Mouse (Mus musculus) liver, adult (tissue): ENCODE measurements around the gene Adam15.

Source experiments
- GATA4 ChIP-seq: IDR thresholded peaks from 2 replicates; pipeline ENCODE4 v1.6.1; 2014; ENCODE audit warnings: mild to moderate bottlenecking, low read length; ENCODE audit not compliant: insufficient replicate concordance

The Adam15 gene

DNA sequence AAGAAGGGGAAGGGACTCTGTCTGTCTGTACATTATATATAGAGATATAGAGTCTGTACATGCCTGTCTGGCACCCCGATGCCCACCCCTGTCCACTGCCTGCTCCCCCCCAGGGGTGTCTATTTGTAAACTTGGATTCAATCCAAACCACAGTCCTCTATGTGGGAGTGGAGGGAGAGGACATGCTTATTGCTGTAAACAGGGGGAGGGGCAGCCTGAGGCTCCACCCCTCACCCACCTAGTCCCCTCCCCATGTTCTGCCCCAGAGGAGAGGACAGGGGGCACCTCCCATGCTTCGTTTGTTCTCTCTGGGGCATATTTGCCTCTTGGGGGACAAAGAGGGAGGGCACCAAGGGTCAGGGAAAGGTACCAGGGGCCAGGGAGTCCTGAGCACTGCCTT, 35.0 kb downstream of the Adam15 start:
- no peak for TF ChIP-seq GATA4

GRCm38 (mm10) chr3:89314340-89314739, 35.5 kb downstream of the Adam15 start:
- TF ChIP-seq GATA4: no peak

GRCm38 (mm10) chr3:89308089-89308488, 41.7 kb downstream of the Adam15 start:
- TF ChIP-seq GATA4: no peak; the same call in 1 of the 2 replicates

DNA sequence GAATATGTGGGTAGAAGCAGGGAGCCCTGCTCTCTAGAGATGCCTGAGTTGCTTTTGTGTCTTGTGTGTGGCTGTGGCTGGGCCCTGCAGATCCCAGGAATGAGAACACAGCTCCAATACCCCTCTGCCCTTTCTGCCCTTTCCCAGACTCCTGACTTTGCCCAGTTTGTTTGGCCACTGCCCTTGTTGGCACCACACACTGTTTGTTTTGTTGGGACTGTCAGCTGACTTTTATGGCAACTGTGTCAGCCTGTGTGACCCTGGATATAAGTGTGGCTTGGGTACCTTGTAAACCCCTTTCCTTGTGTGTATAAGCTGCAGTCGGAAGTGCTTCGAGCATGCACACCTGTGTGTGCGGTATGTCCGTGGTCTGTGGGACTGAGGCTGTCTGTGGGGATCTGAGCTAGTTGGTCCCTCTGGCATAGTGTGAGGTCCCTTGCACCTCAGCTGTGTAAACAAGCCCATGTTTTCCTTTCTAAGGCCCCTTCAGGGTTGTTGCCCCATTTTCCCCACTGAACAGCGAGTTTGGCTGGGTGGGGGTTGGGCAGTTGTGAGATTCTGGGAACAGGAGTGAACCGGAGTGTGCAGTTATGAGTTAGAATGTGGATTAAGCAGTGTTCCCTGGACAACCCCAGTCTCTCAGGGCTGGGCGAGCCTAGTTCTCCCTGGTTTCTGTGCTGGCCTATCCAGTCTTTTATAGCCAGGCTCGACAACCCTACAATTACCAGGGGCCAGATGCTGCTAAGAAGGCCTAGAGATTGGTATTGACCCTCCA, 44.1 kb downstream of the Adam15 start:
- no peak for TF ChIP-seq GATA4

- TF ChIP-seq GATA4: no peak
These were observed 44.7 kb downstream of the Adam15 start for GRCm38 (mm10) chr3:89305105-89305504.

- TF ChIP-seq GATA4: no peak
These were observed 45.4 kb downstream of the Adam15 start for GRCm38 (mm10) chr3:89304440-89304839.

DNA sequence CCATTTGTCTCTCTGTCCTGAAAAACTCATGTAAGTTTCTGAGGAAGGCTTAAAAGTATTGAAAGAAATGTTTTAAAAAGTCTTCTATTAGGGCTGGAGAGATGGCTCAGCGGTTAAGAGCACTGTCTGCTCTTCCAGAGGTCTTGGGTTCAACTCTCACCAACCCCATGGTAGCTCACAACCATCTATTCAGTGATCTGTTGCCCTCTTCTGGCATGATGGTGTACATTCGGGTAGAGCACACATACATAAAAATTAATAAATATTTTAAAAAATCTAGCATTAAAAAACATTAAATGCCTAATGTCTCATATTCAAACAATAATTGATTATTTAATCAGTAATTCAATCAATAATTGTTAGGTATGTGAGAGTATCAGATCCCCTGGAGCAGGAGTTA, 49.3 kb downstream of the Adam15 start:
- no peak for TF ChIP-seq GATA4

GRCm38 (mm10) chr3:89300071-89300470, 49.7 kb downstream of the Adam15 start:
- TF ChIP-seq GATA4: peak; percentile 22; the same call in 1 of the 2 replicates

DNA sequence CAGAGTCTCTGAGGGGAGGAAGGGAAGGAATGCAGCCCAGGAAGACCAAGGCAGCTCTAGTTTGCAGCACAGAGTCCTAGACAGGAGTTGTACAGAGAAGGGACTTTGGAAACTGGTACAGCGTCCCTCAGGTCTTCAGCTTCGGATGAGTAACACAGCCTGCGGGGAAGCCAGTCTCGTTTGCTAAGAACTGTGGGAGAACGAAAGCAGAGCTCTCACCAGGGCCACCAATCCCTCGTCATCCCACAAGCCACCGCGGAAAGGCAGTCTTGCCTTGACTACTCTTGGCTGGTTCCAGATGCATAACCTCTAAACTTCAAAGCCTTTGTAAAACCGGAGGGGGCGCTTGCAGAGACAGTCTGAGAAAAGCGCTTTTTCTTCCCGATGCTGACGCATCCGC, 50.3 kb downstream of the Adam15 start:
- no peak for TF ChIP-seq GATA4

- no peak for TF ChIP-seq GATA4
These were observed 50.9 kb downstream of the Adam15 start for GRCm38 (mm10) chr3:89298908-89299307.

- TF ChIP-seq GATA4: peak; percentile 51; the same call in 1 of the 2 replicates
These were observed 52.9 kb downstream of the Adam15 start for GRCm38 (mm10) chr3:89296761-89297396.

DNA sequence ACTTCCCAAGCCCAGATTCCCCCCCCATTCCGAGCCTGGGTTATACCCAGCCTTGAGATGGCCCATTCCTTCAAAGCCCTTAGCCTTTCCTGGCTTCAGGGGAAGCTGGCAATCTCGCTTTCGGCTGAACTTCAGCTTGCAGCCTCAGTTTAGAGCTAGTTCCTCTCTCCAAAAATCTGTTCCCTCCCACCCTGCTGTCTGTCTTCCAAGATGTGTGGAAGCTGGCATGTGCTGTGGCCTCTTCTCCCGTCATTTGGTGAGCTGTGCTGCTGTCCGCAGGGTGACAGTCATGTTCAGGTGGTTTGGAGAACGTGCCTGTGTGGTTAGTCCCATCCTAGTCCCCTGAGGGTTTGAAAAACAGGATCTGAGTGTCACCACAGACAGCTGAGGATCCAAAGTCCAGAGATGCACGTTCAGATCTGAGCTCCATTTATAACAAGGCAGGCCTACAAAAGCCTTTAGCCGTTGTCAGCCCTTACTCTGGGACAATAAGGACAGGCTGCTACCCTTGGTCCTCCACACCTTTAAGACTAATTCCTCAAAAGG, 54.0 kb downstream of the Adam15 start:
- TF ChIP-seq GATA4: no peak

DNA sequence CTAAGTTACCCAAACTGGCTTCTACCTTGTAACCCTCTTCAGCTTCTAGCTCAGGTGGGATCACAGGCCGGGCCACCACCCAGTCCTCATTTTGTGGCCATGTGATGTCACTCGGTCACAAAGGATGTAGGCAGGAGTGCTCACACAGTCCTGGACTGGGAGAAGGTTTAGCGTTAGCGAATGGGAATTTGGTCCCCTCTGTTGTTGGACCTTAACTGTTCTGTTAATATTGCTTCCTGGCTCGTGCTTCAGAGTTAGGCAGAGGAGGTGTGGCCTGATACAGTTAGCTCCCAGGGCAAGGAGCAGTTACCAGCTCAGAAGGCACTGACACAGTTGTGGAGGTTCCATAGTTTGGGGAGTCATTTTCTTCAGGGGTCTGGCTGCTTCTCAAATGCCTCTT, 55.6 kb downstream of the Adam15 start:
- TF ChIP-seq GATA4: no peak

DNA sequence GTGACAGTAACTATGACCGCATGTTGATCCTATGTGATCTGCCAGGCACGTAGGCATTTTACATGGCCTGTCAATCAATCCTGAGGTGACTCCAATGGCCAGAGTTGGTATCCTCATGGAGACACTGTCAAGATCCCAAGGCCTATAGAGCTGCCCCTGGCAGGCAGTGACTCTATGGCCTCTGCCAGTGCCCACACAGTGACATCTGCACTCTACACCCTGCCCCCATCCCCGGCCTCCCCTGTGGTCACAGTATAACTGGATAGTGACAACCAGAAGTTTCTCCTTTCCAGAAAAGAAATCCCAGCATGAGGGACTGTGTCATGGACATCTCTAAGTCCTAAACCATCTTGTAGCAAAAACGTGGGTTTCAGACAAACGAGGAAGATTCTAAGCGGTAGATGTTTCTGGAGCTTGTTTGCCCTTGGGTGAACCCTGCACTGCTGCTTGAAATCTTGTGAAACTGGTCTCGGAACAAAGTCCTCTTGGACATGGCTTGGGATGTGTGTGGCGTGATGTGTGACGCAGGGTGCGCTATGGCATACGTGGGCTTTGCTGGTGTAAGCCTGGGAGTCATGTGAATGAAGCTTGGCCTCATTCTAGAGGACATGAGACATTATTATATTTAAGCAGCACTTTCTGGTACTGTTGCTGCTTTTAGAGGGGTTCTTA, 56.4 kb downstream of the Adam15 start:
- no peak for TF ChIP-seq GATA4

- TF ChIP-seq GATA4: no peak
These were observed 57.5 kb downstream of the Adam15 start for GRCm38 (mm10) chr3:89292303-89292702.

- no peak for TF ChIP-seq GATA4
These were observed 57.9 kb downstream of the Adam15 start for GRCm38 (mm10) chr3:89291874-89292273.
